In genomic region chr9:118925286-118926110, GRCm38 (mm10) we compare ENCODE assay signal across 8 mouse cellular contexts. TPM values are rescaled to one million over a fixed set of nuclear protein-coding genes. Genes with fewer than 3 reads are reported as not detected.
A peak's percentile ranks its signal among the peaks of the same experiment; 100 is the strongest.
DNase-seq lines count a peak whose midpoint lies in the region; ATAC-seq and TF ChIP-seq lines count a peak whose summit lies in the region.

No protein-coding gene starts in this region.

- no peaks in the 10 kb centered on the region for H3K9me3 ChIP-seq in embryonic facial prominence, embryonic 10.5 days
- no peaks in the 10 kb centered on the region for H3K9me3 ChIP-seq in intestine, postnatal 0 days (ENCODE audit: control insufficient read depth)
- H3K9me3 ChIP-seq in midbrain, embryonic 11.5 days (ENCODE audit: control insufficient read depth, low read length) = no peaks in the 10 kb centered on the region

- intact Hi-C loops in left cerebral cortex, postnatal 4 days (cut with DNase I) = loop anchor here (10.0 kb wide), 1 partner anchor 109 kb away; no protein-coding TSS in a partner anchor

- peak; percentile 59 for ATAC-seq in granulocyte monocyte progenitor cell, adult 5-6 weeks (replicated peaks; ENCODE audit: poor library complexity, severe bottlenecking)
- peak; percentile 83 for ATAC-seq in intestine, postnatal 0 days
- peak; percentile 90 for ATAC-seq in midbrain, embryonic 11.5 days (ENCODE audit: low FRiP score)

- peaks cover 21% of the 10 kb centered on the region; the same call in 1 of the 2 replicates for H3K27me3 ChIP-seq in embryonic facial prominence, embryonic 10.5 days (replicated peaks; ENCODE audit: low read depth, poor library complexity, severe bottlenecking)
- no peaks in the 10 kb centered on the region for H3K27me3 ChIP-seq in intestine, postnatal 0 days (replicated peaks; ENCODE audit: control insufficient read depth, insufficient read depth, low read length)
- no peaks in the 10 kb centered on the region; the same call in 1 of the 2 replicates for H3K27me3 ChIP-seq in midbrain, embryonic 11.5 days (ENCODE audit: control insufficient read depth, insufficient read depth, low read length)

- peak overlapping the region; percentile 77 for H3K9ac ChIP-seq in intestine, postnatal 0 days (ENCODE audit: low read depth, low read length)
- H3K9ac ChIP-seq in midbrain, embryonic 11.5 days (ENCODE audit: low read length) = peak overlapping the region; percentile 78

- under 1% methylated on average over 53 of the region's 53 CpGs for WGBS in embryonic facial prominence, embryonic 10.5 days
- WGBS in intestine, postnatal 0 days = under 1% methylated on average over 53 of the region's 53 CpGs
- WGBS in midbrain, embryonic 11.5 days = under 1% methylated on average over 52 of the region's 53 CpGs

- H3K36me3 ChIP-seq in embryonic facial prominence, embryonic 10.5 days (replicated peaks) = no peaks in the 10 kb centered on the region; the same call in 1 of the 2 replicates
- H3K36me3 ChIP-seq in intestine, postnatal 0 days (ENCODE audit: control insufficient read depth, insufficient read depth) = no peaks in the 10 kb centered on the region
- H3K36me3 ChIP-seq in midbrain, embryonic 11.5 days (ENCODE audit: control insufficient read depth, insufficient read depth, low read length) = no peaks in the 10 kb centered on the region

- H3K4me1 ChIP-seq in embryonic facial prominence, embryonic 10.5 days = peaks cover 63% of the 10 kb centered on the region
- peaks cover 7% of the 10 kb centered on the region; the same call in 1 of the 2 replicates for H3K4me1 ChIP-seq in intestine, postnatal 0 days (replicated peaks; ENCODE audit: control insufficient read depth, insufficient read depth, low read length)
- peaks cover 17% of the 10 kb centered on the region; the same call in 1 of the 2 replicates for H3K4me1 ChIP-seq in midbrain, embryonic 11.5 days (ENCODE audit: control insufficient read depth, insufficient read depth, low read length)

- peak overlapping the region; percentile 89 for H3K4me3 ChIP-seq in embryonic facial prominence, embryonic 10.5 days
- peak overlapping the region; percentile 68 for H3K4me3 ChIP-seq in intestine, postnatal 0 days (ENCODE audit: low read depth, low read length)
- peak overlapping the region; percentile 63 for H3K4me3 ChIP-seq in midbrain, embryonic 11.5 days (ENCODE audit: low read depth, low read length)

- H3K4me2 ChIP-seq in intestine, postnatal 0 days (replicated peaks; ENCODE audit: low read depth) = peak overlapping the region; percentile 79
- peak overlapping the region; percentile 97 for H3K4me2 ChIP-seq in midbrain, embryonic 11.5 days

- DNase-seq in adrenal gland, postnatal 14 days = peak; percentile 97
- DNase-seq in embryonic facial prominence, embryonic 10.5 days (ENCODE audit: low spot score) = peak; percentile 99
- peak; percentile 96 for DNase-seq in left cerebral cortex, postnatal 4 days
- DNase-seq in midbrain, embryonic 11.5 days (ENCODE audit: low spot score, missing footprints) = peak; percentile 99
- DNase-seq in right cerebral cortex, postnatal 4 days = peak; percentile 92
- peak; percentile 98 for DNase-seq in yolk sac, embryonic 10.5 days (ENCODE audit: low spot score)

- no peak for TF ChIP-seq CTCF in intestine, postnatal 0 days (IDR thresholded peaks at IDR 0.05; ENCODE audit: low read depth)

- peak overlapping the region; percentile 91 for H3K27ac ChIP-seq in embryonic facial prominence, embryonic 10.5 days (replicated peaks)
- peak overlapping the region; percentile 91 for H3K27ac ChIP-seq in intestine, postnatal 0 days (ENCODE audit: low read depth, low read length)
- no peak overlapping the region; the same call in 1 of the 2 replicates for H3K27ac ChIP-seq in midbrain, embryonic 11.5 days (ENCODE audit: low read depth, low read length)

RNA-seq across cellular contexts. Expression of gene Ctdspl, which starts 0.8 kb away (rescaled TPM):
- total RNA-seq in adrenal gland, postnatal 14 days (2021) = 28.6 and 32.0 TPM in 2 replicates
- polyA plus RNA-seq in embryonic facial prominence, embryonic 10.5 days (2016; fragmentation: Nextera tagmentation; extraction: Ambion mirVana) = 10.1 and 11.0 TPM in 2 replicates
- total RNA-seq in granulocyte monocyte progenitor cell, adult 5-6 weeks (2014; fragmentation: Nextera tagmentation) = 25.4 and 28.7 TPM in 2 replicates
- total RNA-seq in granulocyte monocyte progenitor cell, adult 5-6 weeks (2017) = 6.5 and 7.9 TPM in 2 replicates
- 17.0 and 20.7 TPM in 2 replicates for polyA plus RNA-seq in intestine, postnatal 0 days (2015; fragmentation: Nextera tagmentation; extraction: Ambion mirVana)
- total RNA-seq in left cerebral cortex, postnatal 4 days (2021) = 10 to 100 TPM; 18.3 to 19.6 TPM
- 4.9 and 5.5 TPM in 2 replicates for polyA plus RNA-seq in midbrain, embryonic 11.5 days (2014; fragmentation: Nextera tagmentation; extraction: Ambion mirVana)
